Mouse (Mus musculus): ENCODE measurements at regions not wholly inside any gene's neighbourhood (a gene's known extent, or its start where the extent isn't known, plus 50 kb on each side); places are given as distances from the start of the nearest gene placed in this dataset.

- TF ChIP-seq CTCF (IDR thresholded peaks at IDR 0.05 in 2 of 3, conservative IDR thresholded peaks at IDR 0.05 in 1 of 3; ENCODE audit: control insufficient read depth in 1 of 3, insufficient read depth in 1 of 3, low read depth in 2 of 3, low read length in 3 of 3, poor library complexity in 1 of 3, severe bottlenecking in 1 of 3) (no peak), RCOR1 (IDR thresholded peaks at IDR 0.05; ENCODE audit: low read depth, low read length) (no peak)
Observed at GRCm38 (mm10) chr3:147416926-147417325, 564.8 kb downstream of the Ttll7 start.

All from MEL (cell line).